Mouse (Mus musculus) cerebellum, postnatal 25 days (tissue): ENCODE data around the gene Zfp160.
"Not testable (repeated sequence)": the region's sequence is repeated elsewhere in the genome, so short reads cannot be mapped to it uniquely, and the experiment has no call there.

Experiments used
- DNase-seq, 2 experiments: peaks; one replicate each; pipeline ENCODE4 v3.0.0; 2021; ENCODE audit warnings: mixed read lengths in 2 of 2

Gene Zfp160

DNA sequence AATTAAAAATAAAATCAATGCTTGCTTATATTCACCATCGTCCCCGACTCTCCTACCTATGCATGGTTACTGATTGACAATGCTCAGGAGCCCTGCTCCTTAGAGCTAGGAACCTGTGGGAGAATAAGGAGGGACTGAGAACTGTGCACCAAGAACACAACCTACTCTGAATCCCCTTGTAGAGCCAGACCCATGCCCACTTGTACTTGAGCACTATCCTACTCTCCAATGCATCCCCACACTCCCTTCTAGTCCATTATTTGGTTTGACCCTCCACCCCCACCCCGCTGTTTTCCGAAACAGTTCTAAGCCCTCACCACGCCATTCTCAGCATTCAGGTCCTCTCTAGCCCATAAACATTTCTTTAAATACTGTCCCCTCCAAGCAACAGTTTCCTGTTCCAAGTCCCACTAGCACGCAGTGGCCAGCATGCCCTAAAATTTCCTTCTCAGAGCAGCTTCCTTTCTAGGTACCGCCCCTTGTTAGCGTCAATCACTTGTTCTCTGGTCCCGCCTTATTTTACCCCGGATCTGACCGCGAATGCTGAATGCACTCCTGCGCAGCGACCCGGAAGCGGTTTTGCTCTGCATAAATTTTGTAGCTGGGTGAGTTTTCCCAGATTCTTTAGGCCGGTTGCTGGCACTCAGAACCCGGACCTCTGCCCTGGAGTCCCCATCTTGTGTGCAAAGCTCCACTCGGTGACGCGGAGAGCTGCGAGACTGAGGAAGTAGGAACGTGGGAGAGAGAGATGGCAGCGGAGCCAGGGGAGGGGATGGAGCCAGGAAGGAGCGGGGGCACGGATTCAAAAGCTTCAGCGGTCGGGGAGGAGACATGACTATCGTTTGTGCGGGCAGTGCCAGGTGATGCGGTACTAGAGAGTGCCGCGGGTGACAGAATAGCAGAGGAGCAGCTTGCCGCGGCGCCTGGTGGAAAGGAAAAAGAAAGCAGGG, at the start of gene Zfp160:
Zfp160 (plus strand) TSS at position 522 of the 950 bp plus-strand sequence.
- peak; percentile 85 to 88 for DNase-seq

DNA sequence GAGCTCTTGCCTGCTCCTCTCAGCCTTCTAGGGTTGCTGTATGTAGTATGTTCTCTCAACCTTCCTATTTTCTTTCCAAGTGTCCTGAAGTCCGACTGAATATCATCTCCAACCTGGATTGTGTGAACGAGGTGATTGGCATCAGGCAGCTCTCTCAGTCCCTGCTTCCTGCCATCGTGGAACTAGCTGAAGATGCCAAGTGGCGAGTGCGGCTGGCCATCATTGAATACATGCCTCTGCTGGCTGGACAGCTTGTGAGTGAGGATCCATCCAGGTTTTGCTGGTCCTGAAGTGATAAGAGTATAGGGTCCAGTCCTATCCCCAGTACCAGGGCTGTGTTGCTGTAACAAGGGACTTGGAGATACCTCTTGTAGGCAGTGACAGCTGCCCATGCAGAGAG, 48.3 kb upstream of the Zfp160 start:
- no peak for DNase-seq

DNA sequence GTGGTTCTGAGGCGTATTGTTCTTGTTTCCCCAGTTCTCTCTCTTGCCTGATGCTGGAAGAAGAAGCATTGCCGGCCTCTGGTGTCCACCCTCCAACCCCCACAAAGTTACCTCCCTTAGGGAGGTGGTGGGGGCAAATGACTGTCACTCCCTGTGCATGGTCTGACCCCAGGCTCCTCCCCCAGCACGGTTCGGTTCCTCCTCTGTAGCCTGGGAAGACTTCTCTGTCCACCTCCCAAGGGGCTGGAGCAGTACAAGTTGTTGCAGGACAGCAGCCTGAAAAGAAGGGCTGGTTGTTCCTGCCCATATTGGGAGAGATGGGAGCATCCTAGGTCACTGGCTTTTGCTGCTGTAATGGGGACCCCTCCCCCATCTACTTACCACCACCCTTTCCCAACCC, 43.3 kb upstream of the Zfp160 start:
- no peak for DNase-seq

DNA sequence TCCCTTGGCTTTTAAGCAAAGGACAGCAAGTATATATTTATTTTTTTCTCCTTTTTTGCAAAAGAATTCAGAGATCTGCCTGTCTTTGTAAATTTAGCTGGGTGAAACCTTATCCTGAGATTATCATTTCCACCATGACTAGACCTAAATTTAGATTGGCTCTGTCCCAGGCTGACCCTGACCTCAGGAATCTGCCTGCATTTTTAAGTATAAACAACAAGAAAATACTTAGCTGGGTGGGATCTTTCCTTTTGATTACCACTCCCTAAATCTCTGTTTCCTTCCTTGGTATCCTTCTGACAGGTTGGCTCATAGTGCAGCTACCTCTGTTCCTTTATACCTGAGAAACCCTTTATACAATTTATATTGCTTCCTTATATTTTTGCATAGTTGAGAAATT, 42.0 kb upstream of the Zfp160 start:
- no peak for DNase-seq

DNA sequence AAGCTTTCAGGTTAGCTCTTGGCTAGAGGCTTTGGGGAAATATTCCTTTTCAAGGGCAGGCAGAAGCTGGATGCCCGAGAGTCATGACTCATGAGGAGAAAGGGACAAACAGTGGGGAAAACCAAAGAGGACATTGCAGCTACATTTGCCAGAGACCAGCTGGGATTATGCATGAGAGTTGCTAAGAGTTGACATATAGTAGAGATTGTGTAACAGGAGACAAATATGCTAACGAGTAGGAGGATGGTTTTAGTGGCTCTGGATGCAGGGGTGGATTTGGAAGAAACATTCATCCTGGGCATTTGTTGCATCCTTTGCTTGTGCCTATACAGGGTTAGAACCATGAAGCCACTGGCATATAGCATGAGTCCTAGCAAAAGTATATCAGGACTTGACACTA, 15.0 kb upstream of the Zfp160 start:
- no peak for DNase-seq

DNA sequence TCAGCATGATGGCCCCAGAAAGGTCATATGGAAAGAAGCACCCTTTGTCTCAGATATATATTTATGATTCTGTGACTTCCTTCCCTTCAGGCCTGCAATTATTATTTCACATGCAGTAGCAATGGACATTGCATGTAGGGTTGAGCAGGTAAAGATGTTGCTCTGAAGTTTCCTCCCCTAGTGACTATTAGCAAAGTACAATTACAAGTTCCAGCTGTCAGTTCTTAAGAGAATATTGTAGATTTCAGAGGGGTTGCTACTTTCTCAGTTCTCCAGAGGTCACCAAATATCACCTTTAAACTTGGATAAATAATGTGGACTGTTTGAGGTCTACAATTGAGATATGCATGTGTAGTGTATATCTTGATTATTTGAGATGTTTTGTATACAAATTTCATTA, 12.3 kb upstream of the Zfp160 start, which contains the start of gene Vmn1r233:
Vmn1r233 (minus strand) TSS at position 101 of the 400 bp plus-strand sequence.
- no peak for DNase-seq

DNA sequence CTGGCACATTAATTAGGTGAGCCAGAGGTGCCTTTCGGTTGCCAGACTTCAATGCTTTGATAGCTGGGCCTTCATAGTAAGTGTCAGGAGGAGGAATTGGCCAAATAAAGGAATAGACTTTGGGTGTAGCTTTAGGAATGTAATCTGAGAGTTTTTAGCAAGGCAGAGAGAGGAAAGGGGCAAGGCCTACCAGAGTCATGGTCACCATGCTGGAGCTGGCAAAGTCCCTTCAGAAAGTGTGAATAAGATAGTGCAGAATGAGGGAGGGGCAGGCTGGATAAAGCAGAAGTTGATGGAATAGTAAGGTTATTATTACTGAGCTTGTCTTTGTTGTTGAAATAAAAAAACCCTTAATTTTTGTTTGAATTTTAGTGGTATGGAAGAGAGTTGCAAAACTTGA, 1.0 kb downstream of the Zfp160 start:
- no peak for DNase-seq

DNA sequence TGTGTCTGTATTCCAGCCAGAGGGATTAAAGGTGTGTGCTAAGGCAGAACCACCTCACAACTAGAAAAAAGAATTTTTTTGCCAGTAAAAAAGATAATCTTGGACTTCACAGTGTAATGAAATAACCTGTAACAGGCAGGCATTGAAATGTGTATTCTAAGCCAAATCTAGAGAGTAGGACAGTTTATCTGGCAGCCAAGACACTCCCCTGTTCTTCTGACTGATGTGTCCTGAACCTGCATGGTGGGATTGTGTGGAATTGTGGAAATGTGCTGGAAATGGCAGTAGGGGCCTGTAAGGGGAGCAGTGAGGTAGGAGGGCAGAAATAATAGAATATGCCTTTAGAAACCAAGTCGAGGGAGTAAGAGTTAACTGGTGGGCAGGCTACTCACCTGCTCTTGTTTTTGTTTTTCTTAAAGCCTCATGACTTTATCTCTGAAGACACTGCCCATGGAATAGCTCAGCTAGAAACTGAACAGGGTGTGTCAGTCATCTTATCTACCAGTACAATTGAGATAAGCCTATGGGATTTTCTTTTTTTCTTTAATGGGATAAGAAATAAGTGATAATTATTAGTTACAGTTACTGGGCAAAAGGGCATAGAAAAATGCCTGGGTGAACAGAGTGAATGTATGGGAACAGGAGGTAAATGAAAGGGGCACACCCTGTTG, 9.8 kb downstream of the Zfp160 start:
- DNase-seq, result no peak

DNA sequence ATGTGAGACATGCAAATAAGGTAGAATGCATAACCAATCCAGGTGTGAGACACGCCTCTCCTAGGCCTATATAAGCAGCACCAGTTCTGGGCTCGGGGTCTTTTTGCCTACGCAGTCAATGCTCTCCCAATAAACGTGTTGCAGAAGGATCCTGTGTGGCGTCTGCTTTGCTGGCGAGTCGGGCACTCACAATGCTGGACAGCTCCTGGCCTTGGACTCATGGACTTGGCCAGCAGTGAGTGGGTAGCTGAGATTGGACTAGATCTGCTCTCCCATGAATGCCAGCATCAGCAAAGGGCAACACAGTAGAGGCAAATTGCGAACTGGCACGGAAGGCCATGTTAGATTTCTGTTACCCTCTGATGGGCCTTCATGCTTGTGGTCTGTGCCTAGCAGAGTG, 39.3 kb downstream of the Zfp160 start:
- not testable (repeated sequence) for DNase-seq

DNA sequence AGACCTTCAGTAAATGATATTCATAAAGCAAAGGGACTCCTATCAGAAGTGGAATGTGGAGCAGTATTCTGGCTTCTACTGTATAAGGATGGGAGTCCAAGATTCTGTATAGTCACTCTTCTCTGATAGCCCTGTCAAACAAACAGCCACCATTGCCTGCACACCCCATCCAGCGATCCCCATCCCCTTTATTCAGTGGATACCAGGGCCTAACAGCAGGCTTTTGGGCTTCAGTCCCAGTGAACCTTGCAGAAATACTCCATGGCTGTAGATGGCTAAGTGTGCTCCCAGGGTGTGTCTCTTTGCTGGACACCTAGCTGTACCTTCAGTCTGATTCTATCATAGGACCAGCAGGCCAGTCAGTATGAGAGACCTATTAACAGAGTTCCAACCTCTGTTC, 42.2 kb downstream of the Zfp160 start:
- no peak for DNase-seq

DNA sequence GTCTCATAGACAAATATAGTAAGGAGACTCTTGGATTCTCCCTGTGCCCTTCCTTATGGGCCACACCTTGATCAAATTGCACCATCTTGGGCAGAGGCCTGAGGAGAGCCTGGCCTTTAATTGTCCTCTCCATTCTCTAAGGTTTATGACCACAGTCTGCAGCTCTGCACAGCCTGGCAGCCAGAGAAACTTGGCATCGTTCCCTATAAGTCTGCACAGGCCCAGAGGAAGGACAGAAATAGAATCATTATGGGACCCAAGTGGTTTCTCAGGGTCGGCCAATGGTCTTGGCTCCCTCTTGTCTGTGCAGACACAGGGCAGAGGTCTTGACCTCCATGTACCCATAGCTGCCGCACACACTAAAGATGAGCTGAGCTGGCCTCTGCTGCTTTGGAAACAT, 42.6 kb downstream of the Zfp160 start:
- not testable (repeated sequence) for DNase-seq

DNA sequence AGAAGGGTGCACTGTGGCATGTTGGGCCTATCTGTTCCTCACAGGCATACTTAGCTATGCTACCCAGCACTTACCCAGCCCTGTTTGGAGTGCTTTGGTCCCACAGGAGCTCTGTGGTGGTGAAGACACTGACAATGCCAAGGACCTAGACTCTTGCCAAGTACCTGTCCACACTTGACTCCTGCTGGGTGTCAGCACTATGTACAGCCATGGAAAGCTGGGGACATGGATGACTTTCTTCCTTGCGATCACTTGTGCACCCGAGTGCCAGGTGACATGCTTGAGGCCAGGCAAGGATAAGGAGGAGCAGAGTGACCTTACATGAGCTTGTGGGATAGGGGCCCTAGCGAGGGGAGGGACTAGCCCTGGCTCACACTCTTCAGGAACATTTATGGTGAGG, 43.2 kb downstream of the Zfp160 start:
- DNase-seq, result not testable (repeated sequence)

DNA sequence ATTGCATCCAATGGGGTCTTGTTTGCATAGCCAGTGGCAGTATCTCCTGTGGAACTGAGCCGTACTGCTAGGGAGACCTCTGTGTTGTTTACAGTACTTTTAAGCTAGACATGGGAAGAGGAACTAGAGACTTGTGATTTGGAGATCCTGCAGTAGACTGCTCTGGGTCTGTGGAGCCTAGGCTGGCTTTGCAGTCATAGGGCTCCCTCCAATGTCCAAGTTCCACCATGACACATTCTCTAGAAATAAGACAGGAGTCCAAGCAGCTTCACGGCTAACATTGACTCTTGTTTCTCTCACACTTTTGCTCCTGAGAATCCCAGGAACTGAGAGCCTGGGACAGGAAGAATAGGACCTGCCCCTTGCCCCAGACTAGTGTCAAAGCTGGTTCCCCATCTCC, 44.6 kb downstream of the Zfp160 start:
- no peak for DNase-seq

DNA sequence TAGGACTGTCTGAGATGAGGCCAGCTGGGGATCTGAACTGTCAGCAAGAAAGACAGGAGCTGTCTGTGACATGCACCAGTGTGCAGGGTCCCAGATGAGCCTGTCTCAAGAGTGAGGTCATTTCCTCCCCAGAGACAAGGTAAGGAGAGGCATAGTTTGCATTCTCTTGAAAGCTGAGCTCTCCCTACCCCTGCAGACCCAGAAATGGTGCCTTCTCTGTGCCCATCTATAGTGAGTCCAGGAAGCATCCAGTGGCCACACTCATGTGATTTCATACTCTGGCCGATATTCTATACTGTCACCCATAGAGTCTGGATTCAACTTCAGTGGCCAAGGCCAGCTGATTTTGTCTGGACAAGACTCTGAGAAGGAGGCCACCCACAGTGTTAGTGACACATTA, 46.4 kb downstream of the Zfp160 start:
- not testable (repeated sequence) for DNase-seq

DNA sequence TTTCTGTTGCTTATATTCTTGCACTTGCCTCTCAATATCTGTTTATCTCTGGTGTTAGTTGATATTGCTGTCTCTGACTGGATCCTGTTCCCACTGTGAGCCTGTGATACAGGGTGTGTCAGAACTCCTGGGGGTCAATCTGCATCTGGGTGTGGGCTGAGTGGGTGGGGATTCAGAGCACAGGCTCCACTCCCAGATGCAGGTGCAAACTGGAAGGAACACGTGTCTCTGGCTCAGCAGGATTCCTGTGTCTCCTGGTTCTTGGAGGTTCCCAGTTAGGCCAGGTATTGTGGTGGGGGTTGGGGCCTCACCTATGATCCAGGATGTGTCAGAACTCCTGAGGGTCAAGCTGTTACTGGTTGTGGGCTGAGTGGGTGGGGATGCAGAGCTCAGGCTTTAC, 56.8 kb downstream of the Zfp160 start:
- no peak for DNase-seq

DNA sequence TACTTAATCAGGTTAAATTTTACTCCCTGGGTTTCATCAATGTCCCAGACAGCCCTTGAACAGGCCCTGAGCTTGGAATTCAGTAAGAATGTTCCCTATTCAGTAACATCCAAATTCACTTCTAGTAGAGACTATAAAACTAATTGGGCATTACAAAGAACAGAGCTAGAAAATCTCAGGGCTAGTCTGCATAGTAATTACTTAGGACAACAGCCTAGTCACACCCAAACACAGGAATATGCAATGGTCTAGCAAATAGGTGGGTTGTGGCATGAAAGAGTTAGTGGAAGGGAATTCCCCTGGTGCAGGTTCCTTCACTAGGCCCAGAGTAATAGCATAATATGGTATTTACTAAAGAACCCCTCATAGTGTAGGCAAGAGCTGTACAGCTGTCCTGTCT, 58.3 kb downstream of the Zfp160 start:
- no peak for DNase-seq

DNA sequence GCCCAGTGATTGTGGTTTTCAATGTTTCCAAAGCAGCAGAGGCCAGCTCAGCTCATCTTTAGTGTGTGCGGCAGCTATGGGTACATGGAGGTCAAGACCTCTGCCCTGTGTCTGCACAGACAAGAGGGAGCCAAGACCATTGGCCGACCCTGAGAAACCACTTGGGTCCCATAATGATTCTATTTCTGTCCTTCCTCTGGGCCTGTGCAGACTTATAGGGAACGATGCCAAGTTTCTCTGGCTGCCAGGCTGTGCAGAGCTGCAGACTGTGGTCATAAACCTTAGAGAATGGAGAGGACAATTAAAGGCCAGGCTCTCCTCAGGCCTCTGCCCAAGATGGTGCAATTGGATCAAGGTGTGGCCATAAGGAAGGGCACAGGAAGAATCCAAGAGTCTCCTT, 60.7 kb downstream of the Zfp160 start:
- DNase-seq, result not testable (repeated sequence)

DNA sequence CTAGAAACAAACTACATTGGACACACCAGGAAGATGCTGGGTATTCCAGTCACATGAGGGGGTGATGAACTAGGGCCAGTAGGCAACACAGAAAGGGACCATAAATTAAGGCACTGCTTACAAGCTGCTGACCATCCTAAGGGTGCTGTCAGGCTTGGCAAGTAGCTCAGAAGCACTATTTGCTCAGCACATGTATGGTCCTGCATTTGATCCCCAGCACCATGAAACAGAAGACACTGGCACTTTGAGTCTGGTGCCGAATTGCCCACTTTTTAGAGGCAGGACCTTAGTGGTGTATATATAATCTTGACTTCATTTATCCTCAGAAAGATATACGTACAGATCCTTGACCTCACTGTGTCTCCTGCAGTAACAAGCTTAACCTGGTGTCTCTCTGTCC, 62.3 kb downstream of the Zfp160 start:
- DNase-seq, result not testable (repeated sequence)
